Mouse (Mus musculus): ENCODE measurements around the gene Arfgap1.

GRCm38 (mm10) chr2:180962616-180963308 lies 4.3 kb upstream of the Arfgap1 start:
- TF ChIP-seq CTCF (IDR thresholded peaks at IDR 0.05): no peak
- no peak for TF ChIP-seq POLR2A (IDR thresholded peaks at IDR 0.05; ENCODE audit: insufficient read depth, low read depth, low read length)

Data from heart, adult 2 months (tissue).